Mouse (Mus musculus) lung, postnatal 10 days (tissue): Measurements from ENCODE around the gene Mylpf.

Source experiments
- DNase-seq: peaks from one replicate; pipeline ENCODE4 v3.0.0; 2021

Mylpf gene

DNA sequence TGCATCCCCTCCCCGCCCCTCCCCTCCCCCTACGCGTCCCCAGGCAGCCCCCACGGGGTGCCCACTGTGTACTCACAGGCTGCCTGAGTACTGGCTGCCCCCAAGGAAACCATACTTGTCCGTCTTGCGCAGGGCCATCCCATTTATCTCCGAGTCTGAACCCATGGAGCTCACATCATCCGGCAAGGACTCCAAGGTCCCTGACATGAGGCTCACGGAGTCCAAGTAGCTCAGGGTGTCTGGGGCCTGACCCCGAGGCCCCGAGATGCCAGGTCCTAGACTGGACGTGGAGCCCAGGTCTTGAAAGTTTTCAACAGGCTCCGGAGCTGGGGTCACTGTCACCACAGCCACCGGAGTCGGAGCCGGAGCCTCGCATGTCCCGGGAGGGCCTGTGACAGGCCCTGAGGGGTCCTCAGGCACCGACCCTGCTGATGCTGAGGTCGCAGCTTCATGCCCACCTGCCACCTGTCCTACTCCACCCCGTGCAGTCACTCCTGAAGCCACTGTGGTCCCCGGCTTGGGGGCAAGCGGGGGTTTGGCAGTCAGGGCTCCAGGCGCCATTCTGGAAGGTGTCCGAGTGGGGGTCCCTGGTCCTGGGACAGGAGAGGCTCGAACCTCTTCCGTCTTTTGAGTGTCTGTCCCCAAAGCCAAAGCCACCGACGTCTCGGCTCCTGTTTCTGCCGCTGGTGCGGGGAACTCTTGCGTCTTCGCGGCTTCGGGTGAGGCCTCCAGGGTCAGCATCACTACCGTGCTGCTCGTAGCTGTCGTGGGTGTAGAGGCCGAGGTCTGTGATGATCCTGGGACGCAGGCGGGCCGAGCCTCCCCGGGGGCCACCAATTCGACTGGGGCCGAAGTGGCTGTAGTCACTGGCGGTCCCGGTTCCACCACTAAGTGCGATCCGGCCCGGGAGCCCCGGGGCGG lies 1.1 kb upstream of the Mylpf start:
- peak; percentile 34 for DNase-seq

DNA sequence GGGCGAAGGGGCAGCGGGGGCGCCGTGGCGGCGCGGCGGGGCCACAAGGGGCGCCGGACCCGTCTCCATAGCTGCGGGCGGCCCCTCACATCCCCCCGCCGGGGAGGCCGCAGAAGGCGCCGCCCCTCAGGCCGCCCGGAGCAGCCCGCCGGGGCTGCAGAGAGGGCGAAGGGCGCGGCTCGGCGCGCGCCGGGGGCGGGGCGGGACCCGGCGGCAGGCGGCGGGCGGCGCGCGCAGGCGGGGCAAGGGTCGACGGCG lies 466 bp upstream of the Mylpf start, which contains the start of gene Tbc1d10b:
Tbc1d10b (minus strand) TSS at position 174 of the 258 bp plus-strand sequence.
- no peak for DNase-seq

DNA sequence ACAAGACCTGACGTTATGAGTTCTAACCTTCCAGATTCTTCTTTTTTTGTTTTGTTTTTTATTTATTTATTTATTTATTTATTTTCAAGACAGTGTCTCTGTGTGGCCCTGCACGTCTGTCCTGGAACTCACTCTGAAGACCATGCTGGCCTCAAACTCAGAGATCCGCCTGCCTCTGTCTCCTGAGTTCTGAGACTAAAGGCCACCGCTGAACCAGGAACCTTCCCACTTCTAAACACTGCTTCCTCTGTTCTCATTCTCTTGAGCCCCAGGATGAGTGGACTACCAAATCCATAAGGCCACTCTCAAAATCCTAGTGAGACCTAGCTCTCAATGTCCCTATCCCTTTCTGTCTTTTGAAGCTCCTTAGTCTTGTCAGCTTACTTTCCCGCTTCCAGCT lies 1.2 kb downstream of the Mylpf start:
- no peak for DNase-seq

DNA sequence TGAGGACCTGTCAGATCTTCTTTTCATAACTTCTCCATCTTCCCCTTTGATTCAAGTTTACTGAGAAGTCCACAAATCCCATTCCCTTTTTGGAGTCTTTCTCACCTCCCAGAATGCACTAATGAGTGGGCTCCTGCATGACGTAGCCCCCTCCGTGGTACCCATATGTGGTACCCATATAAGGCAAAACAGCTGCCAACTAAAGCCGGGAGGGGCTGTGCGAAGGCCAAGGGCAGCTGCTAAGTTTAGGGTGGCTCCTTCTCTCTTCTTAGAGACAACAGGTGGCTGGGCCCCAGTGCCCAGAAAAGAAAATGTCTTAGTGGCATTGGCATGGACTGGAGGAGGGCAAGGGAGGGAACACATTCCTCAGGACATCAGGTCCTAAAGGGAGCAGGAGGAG lies 1.6 kb downstream of the Mylpf start:
- no peak for DNase-seq

DNA sequence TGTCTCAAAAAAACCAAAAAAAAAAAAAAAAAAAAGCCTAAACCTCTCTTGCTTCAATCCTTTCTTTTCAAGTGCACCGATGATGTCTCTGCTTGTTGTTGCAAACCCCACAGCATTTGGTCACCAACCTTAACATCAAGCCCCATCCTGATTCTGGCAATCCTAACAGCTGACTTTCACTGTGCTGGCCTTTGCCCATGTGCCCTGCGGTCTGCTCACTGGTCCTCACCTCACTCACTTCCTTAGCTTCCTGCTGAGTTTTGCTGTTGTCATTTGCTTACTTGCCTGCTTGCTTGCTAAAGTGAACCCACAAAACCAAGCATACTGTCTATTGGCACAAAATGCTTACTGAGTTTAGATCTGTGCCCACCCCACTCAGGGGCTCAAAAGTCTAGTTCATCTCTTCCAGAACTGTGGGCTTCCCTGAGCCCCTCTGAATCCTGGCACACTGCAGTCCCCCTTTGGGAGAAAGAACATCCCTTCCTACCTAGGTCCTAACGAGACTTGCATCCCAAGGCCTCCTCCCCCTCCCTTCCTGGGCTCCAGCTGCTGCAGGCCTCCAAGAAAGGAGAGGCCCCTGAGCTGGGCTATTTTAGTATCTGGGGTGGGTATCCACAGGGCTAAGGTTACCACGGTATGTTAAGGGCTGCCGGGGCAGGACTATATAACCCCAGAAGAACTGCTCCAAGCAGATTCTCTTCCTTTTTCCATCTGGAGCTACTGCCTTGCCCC lies 2.5 kb downstream of the Mylpf start:
- no peak for DNase-seq

DNA sequence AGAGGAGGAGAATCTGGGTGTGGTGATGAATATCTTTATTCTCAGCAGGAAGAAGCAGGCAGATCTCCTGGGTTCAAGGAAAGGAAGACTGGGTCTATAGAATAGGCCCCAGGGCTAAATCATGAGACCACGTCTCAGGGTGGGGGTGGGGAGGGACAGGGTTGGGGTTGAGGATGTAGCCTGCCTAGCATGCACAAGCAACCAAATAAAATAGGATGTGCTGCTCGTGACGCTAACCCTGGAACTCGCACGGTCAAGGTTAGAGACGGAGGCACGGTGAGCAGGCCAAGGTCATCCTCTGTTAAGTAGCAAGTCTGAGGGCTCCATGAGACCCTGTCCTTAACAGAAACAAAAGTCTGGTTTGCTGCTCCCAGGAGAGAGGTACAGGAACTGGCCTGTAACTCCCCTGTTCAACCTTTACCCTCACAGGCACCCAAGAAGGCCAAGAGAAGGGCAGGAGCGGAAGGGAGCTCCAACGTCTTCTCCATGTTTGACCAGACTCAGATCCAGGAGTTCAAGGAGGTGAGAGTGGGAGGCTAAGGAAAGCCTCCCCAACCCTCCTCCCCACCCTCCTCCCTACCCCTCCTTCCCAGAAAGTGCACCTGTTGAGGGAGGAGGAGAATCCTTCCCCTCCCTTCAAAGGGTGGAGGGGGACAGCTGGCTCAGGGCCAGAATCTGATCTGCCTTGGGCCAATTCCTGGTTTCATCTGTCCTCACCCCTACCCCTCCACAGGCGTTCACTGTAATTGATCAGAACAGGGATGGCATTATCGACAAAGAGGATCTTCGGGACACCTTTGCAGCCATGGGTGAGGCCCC lies 4.0 kb downstream of the Mylpf start:
- no peak for DNase-seq

DNA sequence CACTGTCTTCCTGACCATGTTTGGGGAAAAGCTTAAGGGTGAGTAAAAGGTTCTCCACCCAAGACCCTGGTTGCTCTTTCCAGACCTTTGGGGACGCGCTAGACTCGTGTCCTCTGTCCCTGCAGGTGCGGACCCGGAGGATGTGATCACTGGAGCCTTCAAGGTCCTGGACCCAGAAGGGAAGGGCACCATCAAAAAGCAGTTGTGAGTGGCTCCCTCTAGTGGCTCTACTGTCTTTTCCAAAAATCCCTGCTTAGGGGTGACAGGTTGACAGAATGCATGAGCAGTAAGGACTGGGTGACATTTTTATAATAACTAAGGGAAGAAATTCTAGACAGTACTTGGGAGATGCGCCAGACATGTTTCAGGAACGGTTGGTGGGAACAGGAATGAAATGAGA lies 4.8 kb downstream of the Mylpf start:
- DNase-seq: peak; percentile 67

DNA sequence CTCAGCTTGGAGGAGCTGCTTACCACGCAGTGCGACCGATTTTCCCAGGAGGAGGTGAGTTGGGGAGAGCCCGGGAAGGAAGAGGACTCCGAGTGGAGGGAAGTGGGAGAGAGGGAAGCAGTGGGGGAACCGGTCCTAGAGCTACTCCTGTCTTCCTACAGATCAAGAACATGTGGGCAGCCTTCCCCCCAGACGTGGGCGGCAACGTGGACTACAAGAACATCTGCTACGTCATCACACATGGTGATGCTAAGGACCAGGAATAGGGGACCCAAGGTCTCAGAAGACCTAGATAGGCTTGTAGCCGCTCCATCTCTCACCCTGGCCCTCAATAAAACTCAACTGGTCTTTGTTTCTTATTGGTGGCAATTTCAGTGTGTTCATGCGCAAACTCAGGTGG lies 5.2 kb downstream of the Mylpf start:
- no peak for DNase-seq

DNA sequence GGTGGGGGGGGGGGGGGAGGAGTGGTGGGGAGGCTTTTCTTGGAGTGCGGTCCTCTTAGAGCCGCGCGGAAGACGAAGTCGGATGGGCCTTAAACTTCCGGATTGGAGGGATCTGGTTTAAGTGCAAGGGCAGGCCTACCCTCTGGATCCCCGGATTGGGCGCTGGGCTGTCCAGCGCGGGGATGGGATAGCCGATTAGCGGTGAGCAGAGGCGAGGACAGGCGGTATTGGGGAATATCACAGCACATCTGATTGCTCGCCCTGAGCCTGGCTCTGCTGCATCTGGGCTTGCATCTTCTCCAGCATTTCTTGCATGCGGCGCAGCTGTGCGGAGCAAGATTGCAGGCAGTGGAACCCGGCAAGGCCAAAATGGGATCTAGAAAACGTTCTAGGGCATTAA lies 5.8 kb downstream of the Mylpf start:
- DNase-seq: no peak

DNA sequence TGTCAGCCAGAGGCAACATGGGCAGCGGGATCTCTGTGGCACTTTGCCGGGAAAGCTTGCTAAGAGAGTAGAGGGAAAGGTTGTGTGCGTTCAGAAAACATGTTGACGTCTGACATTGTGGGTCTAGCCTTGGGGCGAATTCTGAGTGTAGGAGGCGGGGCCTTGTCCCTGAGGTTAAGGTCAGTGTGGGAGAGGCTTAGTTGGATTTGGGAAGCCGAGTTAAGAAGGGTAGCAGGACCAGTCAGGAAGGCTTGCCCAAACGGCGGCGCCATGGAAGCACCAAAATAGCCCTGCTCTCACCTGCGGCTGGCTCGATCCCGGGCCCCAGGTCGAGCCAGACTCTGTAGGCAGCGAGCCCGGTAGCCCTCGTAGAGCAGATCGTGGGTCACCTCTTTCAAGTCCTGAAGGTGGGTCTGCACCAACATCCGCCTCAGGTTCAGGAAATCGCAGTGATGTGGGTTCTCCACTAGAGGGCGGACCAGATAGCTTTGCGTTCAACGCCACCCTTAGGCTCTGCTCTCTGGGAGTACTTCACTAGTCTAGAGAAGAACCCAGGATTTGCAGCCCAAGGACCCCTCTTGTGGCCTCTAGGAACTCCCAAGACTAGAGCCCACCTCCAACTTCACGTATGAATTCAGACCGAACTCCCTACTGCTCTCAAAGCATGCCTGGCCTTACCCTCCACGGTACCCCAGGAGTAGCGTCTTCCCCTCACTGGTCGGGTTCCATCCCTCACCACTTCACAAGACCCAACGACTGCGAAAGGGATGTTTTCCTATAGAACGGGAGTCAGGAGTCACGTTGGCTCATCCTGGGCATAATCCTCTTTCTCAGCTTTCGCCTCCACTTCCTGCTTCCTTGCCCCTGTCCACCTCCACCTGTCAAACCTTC lies 6.5 kb downstream of the Mylpf start:
- peak; percentile 83 for DNase-seq

DNA sequence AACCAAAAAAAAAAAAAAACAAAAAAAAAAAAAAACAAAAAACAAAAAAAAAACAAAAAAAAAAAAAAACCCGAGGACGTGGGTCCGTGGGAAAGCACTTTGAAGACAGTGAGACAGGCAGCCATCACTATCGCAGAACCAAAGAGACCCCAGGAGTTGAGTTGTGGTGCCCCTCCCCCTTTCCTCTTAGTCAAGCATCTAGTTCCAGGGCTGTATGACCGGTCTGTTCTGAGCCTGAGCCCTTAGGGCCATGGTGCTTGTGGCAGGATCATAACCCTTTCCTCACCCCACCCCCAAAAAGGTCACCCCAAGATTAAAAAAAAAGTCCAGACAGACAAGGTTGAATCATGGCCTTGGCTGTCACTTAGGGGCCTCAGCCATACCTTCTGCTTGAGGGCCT lies 7.6 kb downstream of the Mylpf start:
- DNase-seq: no peak

DNA sequence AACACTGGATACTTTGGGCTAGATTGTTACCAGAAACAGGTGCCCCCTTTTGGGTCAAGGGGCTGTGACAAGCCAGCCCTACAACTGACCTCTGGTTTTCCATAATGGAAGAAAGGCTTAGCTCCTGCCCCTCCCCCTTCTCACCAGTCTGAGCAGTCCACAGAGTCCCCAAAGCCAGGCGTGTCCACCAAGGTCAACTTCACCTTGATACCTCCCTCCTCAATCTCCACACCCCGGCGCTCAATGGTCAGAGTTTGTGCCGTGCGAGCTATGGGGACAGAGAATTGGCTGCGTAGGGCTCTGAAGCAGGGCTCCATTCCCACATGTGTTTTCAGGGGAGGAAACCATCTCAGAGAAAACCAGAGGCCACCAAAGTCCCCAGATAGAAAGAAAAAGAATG lies 8.8 kb downstream of the Mylpf start:
- DNase-seq: no peak

DNA sequence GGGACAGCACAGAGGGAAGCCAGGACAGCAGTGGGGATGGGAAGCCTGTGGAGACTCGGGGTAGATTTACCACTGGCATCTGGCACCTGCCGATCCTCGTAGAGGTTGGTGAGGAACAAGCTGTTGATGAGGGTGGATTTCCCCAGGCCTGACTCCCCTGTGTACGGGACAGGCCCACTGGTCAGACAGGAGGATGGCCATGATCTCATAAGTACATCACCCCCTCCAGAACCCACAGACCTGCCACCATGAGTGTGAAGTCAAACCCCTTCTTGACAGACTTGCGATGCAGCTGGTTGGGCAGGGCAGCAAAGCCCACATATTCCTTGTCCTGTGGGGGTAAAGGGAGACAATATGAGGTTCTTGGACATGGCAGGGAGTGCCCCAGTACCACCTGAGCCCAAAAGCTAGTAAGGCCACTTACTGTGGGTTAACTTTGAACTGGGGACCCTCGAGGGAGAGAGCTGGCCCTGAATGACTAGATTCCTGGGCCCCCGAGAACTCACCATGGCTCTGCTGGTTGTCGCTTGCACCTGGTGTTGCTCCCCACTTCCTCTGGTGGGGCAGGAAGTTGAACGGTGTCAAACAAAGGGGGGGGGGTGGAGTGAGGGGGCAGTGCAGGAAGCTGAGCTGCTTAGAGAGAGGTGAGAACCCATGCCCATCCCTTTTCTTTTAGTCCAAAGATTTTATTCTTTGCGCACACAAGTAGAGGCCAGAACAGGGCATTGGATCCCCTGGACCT lies 9.4 kb downstream of the Mylpf start:
- no peak for DNase-seq

DNA sequence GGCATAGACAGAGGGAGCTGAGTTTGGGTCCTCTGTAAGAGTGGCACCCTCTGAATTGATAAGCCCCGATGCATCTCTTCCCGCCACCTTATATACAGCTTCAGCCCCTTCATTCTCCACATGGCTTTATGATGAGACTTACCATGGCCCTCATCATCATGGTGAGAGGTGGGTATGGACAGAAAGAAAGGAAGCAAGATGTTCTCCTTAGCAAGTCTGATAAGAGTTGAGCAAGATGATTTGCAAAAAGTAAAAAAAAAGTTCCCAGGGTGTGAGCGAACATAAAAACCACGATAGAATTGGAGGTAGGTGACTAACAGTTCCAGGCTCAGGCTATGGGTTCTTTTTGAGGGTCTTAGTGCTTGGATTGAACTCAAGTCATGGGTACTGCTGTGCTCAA lies 10.0 kb downstream of the Mylpf start:
- DNase-seq: no peak

DNA sequence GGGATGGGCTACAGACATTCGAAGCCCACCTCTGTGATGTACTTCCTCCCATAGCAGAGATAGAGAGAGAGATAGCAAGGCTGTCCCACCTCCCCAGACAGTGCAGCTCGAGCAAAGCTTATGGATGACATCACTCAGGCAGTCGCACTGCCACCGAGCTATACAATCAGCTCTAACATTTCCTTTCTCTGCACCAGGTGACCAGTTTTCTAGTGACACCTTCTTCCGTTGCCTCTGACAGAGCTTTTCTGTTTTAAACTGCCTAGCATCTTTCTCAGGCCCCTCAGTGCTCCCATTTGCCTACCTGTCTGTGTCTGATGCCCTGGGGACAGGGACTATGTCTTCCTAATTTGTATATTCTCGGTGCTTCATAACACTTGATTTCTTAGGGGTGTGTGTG lies 11.8 kb downstream of the Mylpf start:
- no peak for DNase-seq

DNA sequence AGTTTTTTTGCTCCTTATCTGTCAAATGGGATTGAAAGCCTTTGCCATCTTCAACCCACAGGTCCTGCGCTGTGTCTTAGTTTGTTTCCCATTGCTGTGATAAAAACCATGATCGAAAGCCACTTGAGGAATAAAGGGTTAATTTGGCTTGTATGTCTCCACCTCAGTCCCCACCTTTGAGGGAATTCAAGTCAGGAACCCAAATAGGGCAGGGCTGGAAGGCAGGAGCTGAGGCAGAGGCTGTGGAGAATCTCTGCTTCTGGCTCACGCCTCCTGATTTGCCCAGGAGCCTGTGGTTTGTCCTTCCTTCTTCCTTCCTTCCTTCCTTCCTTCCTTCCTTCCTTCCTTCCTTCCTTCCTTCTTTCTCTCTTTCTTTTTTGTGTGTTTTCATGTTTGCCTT lies 14.4 kb downstream of the Mylpf start:
- no peak for DNase-seq

DNA sequence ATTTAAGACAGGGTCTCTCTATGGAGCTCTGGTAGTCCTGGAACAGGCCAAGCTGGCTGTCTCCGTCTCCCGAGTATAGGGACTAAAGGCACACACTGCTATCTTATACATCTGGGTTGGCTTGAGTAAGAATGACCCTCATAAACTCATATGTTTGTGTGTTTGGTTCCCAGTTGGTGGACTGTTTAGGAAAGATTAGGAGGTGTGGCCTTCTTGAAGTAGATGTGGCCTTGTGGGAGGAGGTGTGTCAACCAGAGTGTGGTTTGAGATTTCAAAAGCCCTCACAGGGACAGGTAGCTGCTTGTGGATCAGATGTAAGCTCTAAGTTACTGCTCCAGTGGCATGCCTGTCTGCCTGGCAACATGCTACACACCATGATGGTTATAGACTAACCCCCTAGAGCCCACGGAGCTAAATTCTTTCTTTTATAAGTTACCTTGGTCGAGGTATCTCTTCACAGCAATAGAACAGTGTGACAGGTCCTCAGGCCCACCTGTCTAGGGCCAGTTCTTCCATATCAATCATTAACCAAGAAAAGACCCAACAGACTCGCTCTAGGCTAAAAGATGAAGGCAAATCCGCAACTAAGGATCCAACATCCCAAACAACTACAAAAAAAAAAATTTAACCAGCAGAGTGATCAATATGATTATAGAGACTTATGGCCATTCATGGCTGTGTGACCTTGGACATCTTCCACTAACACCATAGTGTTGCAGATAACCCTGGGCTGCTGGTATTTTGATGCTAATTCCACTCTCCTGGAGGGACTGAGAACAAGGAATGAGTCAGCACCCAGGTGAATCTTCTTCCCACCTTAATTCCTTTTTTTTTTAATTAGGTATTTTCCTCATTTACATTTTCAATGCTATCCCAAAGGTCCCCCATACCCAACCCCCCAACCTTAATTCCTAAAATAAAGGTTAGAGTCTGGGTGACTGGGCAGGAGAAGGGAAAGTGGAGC lies 15.1 kb downstream of the Mylpf start:
- no peak for DNase-seq

DNA sequence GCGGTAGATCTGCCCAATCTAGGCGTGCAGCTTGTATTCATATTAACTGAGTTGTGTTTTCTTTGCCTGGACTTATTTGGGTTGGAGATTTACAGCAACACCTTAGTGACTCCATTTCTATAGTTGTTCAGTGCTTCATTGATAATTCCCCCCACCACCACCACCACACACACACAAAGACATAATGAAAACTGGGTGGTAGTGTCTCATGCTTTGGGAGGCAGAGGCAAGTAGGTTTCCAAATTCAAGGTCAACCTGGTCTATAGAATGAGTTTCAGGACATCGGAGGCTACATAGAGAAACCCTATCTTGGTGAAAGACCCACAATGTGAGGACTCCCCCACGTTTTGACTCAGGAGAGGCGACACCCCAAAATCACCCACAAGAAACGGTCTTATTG lies 15.9 kb downstream of the Mylpf start:
- no peak for DNase-seq

DNA sequence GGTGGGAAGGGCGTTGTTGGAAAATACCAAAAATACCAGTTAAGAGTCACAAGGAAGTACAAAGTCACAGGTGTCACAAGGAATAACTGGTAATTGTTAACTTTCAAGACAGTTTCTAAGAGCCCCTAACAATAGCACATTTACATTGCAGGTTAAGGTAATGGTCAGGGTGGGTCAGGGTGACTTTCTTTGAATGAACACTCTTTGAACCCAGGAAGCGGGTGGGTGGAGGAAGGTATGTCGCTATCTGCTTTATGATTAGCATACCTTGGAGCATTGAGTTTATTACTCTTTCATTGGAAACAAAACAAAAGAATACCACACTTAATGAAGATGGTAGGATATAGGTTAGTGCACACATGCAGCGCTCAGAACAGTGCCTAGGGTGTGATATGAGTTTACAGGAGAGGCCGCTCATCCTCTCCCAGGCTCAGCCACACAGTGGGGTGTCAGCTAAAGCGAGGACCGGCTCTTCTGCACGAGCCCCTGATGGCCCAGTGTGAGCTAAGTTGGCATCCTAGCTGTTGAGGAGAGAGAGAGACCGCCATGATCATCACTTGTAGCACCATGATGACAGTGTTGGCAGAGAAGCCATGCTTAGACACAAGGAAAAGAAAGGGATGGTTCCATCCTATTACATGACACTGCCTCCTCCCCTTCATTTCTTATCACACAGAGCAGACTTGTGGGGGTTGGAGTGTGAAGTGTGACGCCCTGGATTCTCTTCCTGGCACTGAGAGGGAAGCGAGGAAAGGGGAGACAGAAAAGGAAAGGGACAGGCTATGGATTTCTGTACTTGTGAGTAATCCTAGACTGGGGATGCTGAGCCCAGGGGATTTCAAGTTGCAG lies 16.7 kb downstream of the Mylpf start:
- no peak for DNase-seq
